Mouse (Mus musculus) liver, adult 2 months (tissue): ENCODE measurements around the gene Tmem39a.

Source experiments
- CTCF ChIP-seq: fragments of 200-500 bp; IDR thresholded peaks from 2 replicates; pipeline ENCODE4 v1.5.1; 2011; ENCODE audit warnings: low read depth, low read length, control low read depth
- POLR2A ChIP-seq: fragments of 200-500 bp; IDR thresholded peaks from 2 replicates; pipeline ENCODE4 v1.6.1; 2011; ENCODE audit warnings: low read length, control low read depth; ENCODE audit not compliant: insufficient read depth; ENCODE audit errors: extremely low read depth

DNA sequence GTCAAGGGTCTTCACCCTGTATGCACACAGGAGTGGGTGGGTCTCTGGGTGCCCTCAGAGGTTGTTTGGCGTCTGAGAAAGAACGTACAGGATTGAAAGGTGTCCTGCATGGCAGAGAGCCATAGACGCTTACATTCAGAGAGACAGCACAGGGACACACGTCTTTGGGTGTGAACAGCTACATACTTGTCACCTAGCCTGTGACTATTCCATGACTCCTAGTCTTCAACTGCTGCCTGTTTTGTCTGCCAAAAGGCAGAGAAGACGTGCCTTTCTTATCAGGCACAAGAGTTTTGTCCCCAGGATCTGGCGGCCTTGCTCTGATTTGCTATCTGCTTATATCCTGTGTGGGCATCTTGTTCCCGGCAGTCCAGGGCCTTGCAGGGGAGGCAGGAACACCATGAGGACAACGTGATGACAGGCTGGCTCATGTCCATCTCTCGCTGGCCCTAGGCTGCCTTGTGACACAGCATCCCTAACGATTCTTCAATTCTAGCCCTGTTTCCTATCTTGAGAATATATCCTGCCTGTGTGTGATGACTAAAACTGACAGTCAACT lies 67.4 kb downstream of the Tmem39a start:
- no peak for TF ChIP-seq CTCF
- no peak for TF ChIP-seq POLR2A
